Mouse (Mus musculus): ENCODE data around the gene Armc12.

DNA sequence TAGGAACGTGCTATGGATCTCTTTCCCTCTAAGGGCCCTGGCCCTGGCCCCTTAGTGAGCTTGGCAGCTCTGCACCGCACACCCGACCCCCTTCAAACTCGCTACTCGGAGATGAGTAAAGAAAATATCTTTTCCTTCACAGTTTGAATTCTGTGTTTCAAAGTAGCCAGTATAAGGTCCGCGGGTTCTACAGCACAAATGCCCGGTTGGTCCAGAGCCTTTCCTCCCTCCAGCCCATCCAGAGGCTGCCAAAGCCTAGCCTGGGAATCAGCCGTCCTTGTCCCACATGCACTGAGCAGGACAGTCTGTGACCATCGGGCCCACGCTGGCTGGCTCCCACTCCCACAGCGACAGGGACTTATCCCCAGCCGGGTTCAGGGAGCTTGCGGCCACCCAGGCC, 18.5 kb downstream of the Armc12 start, which contains the start of gene Clpsl2:
- TF ChIP-seq CTCF (IDR thresholded peaks at IDR 0.05; ENCODE audit: extremely low read depth, insufficient read length, insufficient replicate concordance, low read depth, low read length) (no peak), POLR2A (IDR thresholded peaks at IDR 0.05; ENCODE audit: low read depth, low read length) (no peak)

Measured in small intestine, adult 2 months (tissue).